Mouse (Mus musculus) adrenal gland, postnatal 25 days (tissue): ENCODE data around the gene Clec16a. TPM values are rescaled to one million over a fixed set of nuclear protein-coding genes. Genes with fewer than 3 reads are reported as not detected.

Source experiments
- DNase-seq: peaks from one replicate; pipeline ENCODE4 v3.0.0; 2021; ENCODE audit warnings: mixed read lengths
- total RNA-seq: library from RNA; stranded (reverse); gene quantifications from 2 replicates; pipeline ENCODE4 v1.2.3, GENCODE M21; 2021

Clec16a gene
- total RNA-seq, 1 experiment from 2014 or later = 44.2 TPM

DNA sequence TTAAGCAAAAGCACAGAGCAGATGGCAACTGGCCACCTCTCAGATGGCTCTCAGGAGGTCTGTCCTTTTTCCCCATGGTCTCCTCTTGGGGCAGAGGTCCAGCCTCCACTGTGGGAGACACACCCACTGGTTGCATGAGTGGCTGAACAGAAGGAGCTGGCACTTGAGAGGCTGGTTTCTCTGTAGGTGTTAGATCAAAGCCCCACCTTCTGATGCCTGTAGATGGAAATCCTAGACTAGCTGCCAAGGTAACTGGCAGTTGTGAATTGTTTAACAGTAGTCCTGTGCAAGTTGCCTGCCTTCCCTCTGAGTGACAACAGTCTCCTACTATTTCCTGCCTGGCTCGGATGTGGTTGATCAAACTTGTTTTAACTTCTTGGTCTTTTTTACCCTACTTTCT lies 40.0 kb downstream of the Clec16a start:
- peak; percentile 15 for DNase-seq

DNA sequence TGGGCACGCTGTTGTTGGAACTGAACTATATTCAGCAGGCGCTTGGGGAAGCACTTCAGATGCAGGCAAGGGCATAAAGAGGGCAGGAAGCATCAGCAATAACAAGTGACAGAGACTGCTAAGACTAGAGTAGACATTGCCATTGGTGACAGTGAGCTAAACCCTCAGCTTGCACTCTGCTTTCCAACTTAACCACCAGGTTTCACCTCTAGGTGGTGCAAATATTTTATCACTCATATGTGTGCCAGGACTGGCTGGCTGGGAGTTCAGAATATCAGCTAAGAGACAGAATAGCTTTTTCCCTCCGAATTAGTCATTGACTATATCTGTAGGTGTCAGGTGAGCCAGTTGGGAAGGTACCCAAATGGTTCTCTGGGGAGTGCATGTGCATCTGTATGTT lies 41.4 kb downstream of the Clec16a start:
- no peak for DNase-seq

DNA sequence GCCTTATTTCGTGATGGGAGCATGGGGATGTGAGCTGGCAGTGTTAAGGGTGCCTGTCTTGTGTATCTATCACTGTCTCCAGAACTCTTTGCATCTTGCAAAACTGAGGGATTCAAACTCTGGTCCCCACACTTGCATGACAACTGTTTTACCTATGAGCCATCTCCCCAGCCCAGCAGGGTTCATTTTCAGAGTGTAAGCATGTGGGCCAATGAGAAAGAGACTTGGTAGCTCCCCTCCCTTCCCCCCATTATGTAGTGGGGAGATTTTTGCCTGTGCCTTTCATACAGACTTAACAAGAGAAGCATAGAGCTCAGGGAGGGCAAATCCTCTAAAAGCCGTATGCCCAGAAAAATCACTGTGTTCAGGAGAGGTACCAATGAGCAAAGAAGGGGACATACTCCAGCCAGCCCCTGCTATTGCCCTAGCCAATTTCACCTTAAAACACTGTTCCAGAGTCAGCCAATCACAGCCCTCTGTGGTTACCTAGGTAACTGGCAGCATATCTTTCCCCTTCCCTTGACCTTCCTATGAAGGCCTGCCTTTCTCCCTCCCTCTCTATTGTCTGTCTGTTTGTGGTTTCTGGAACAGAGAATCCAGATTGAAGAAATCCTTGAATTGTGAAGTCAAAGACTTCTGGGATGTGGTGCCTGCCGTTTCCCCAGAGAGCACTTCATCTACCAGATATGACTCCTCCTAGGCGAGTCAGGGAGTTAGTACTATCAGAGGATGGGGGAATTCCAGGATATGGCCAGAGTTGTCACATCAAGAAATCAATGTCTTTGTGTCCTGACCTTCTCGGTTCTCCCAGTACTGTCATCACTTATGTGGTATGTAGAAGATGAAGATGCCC lies 55.0 kb downstream of the Clec16a start:
- DNase-seq = no peak

GRCm38 (mm10) chr16:10607802-10608201 lies 62.7 kb downstream of the Clec16a start:
- DNase-seq = no peak

DNA sequence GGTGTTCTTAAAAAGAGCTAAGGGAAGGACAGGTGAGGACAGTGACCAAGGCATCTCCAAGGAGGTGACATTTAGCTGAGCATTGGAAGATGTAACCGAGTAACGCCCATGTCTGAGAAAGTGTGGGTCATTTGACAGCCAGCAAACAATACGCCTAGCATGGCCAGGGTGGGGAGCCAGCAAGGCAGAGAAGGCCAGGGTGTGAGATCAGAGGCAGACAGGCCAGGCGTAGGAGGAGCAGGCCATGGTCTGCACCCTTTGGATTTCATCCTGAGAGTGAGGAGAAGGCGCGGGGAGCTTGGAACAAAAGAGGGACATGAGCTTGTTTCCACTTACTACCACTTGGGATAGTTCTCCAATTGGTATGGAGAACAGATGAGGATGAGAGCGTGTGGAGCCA lies 64.8 kb downstream of the Clec16a start:
- DNase-seq = no peak

DNA sequence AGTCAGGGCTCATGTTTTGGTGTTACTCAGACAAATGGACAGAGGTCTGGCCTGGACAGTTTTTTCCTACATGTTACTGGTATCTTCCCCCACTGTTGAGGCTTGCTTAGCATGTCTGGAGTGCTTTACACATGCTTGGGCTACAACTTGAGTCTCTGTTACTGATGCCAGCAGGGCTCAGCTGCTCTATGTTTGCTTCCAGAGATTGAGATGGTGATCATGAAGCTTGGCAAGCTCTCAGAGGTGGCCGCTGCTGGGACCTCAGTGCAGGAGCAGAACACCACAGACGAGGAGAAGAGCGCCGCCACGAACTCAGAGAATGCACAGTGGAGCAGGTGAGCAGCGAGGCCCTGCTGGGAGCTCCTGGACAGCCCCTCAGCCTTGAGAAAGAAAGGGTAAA lies 65.7 kb downstream of the Clec16a start:
- no peak for DNase-seq

GRCm38 (mm10) chr16:10611306-10611705 lies 66.2 kb downstream of the Clec16a start:
- DNase-seq = no peak

- DNase-seq = no peak
Measured at GRCm38 (mm10) chr16:10613996-10614395, 68.9 kb downstream of the Clec16a start.

DNA sequence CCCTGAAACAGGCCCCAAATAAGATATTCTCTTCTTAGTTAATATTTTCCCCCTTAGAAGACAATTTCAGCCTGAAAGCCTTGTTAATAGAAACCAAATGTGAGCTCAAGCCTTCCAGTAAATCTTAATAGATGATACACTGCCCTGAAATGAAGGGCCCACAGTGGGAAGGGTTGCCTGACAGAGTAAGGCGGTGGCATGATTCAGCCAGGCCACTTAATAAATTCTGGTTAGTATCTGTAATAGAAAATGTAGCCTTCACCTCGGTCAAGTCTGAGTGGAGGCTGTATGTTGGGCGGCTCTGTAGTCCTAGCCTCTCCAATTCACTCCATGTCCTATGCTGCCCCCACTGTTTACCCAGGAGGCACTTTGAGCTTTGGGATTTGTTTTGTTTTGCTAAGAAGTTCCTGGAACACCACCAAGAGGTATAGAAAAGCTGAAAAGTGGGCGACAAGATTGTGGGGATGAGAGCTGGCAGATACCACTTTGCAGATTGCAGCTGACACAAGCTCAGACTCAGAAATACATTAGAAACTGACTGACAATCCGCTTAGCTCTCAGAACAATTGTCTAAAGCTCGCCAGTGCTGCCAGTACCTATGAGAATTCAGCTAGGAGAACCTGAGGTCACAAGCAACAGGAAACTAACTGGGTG lies 75.9 kb downstream of the Clec16a start:
- DNase-seq = no peak

DNA sequence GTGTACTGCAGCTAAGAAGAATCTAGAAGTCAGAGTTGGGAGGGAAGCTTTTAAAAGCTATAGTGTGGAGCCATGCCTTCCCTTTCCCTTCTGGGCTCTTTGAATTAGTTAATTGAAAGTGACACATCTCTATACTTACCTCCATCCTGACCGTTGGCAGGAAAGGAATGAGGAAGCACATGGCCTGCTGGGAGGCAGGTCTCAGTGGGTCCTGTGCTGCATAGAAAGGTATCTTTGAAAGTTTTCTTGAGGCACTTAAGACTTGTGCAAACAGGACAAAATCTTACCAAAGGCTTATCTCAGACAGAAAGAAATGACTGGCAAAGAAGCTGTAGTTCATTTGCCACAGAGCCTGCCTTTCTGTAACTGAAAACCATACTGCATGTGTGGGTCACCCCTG lies 76.6 kb downstream of the Clec16a start:
- no peak for DNase-seq

DNA sequence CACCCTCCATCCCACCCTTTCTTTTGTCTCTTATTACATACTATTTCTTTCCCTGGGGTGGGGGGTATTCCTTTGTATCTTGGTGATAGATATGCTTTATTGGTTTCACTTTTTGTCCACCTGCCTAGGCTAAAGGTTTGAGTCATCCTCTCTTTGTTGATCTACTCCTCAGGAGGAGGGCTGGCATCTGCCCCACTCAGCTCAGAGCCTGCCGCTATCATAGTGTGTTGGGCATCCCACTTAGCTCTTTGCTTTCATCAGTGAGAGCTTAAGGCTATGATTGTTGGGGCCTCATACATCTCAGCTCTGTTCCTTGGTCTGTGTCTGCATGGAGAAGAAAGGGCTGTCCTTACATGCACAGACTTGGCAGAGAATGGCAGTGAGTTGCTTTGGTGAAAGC lies 81.0 kb downstream of the Clec16a start:
- no peak for DNase-seq

DNA sequence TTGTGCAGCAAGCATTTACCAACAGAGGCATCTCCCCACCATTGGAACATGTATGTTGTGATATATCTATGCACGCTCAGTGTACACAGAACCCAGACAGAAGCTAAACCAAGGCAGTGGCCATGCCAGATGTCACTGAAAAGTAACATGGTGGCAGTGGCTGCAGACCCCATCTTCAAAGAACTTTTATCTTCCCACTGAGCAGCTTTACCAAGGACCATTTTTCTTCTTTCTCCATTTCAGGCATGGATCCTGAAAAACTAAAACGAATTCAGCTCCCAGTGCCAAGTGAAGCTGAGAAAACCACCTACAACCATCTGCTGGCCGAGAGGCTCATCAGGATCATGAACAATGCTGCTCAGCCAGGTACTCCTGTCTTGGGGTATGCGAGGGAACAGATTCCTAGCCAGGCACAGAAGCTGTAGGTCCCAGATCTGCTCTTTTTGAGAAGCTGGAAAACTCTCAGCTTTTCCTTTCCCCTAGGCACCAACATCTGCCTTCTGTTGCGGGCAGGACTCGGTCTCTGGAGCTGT lies 82.1 kb downstream of the Clec16a start:
- DNase-seq = no peak

GRCm38 (mm10) chr16:10628030-10628555 lies 83.0 kb downstream of the Clec16a start:
- DNase-seq = no peak

DNA sequence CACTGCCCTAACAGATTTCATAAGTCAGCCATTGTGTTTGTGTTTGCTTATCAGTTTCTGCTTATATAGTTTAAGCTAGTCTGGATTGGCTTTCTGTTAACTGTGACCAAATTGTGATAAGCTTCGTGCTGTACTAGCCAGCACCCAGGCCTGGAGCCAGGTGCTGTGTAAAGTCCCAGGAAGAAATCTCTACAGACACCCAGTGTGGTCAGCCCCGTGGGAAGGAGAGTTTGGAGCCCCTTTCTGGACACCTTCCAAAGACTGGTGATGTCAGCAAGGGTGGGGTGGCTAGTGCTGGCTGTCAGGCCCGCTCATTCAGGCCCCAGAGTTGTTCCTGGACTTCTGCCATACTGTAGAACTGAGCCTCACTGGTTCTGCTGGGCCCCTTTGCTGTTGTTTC lies 83.8 kb downstream of the Clec16a start:
- DNase-seq = no peak

GRCm38 (mm10) chr16:10629361-10629760 lies 84.2 kb downstream of the Clec16a start:
- no peak for DNase-seq

DNA sequence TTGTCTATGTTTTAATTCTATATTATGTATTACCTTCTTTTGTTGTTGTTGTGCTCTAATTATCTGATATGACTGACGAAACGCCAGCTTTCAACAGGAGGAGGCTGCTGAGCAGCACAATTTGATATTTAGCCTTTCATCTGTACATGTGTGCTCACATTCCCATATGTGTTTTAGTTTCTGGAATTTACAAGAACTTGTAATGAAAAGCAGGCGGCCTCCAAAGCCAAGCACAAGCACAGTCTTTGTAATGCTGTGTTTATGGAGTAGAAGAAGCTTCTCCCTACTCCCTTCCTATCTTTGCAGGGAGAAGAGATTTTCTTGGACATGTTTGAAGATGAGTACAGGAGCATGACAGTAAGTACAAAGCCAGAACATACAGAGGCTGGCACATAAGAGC lies 89.8 kb downstream of the Clec16a start:
- DNase-seq = no peak

- DNase-seq = no peak
Measured at GRCm38 (mm10) chr16:10637898-10638297, 92.8 kb downstream of the Clec16a start.

GRCm38 (mm10) chr16:10639111-10639889 lies 94.2 kb downstream of the Clec16a start:
- DNase-seq = no peak

DNA sequence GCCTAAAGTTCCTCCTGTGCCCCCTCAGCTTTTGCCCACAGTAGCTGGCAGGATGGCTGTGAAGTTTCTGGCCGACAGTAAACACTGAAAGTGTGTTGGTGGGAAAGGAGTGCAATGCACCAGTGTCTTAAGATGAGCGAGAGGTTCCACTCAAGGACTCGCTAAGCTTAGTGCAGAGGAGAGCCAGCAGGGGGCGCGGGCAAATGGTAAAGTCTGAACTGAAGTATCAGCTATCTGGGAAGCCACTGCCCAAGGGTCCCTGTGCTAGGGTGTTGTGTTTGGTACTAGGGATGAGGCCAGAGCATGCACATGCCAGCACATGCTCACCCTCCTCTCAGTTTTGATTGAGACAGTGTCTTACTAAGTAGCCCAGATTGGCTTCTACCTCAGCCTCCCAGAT lies 94.9 kb downstream of the Clec16a start:
- DNase-seq = peak; percentile 89

- no peak for DNase-seq
Measured at GRCm38 (mm10) chr16:10641146-10641545, 96.0 kb downstream of the Clec16a start.

DNA sequence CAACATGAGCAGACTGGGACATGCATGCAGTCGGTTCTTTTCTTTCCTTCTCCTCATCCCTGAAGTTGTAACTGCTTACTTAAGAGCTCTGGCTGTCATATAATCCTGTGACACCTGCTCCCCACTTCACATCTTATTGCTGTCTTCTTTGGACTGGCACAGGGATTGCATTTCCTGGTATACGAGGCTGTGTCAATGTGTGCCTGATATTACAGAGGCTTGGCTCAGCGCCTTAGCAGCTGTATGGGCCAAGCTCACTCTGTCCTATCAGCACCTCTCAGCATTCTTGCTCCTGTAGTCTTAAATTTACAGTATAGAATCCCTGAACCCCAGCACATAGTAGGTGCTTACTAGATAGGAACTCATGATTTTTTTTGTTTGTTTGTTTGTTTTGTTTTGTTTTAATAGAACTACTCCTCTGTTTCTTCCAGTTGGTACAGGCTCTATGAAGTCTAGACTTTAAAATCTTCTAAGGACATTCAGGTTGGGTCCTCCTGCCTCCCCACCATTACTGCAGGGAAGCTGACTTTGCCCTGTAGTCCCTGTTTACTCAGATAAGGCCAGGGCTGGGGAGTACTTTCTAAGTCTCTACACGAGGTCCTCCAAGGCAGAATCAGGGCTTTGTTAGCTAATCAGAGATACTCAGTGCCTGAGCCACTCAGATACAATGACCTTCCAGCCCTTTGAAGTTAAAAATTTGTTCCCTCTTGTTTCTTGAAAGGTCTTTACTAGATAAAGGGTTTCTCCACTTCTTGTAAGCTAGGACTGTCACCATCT lies 97.9 kb downstream of the Clec16a start:
- DNase-seq = no peak

- DNase-seq = no peak
Measured at GRCm38 (mm10) chr16:10644238-10644637, 99.1 kb downstream of the Clec16a start.
